Mouse (Mus musculus) CH12F3 (cell line): ENCODE measurements at regions not wholly inside any gene's neighbourhood (a gene's known extent, or its start where the extent isn't known, plus 50 kb on each side); places are given as distances from the start of the nearest gene placed in this dataset.

ENCODE experiments used
- in situ Hi-C: fragments of 300-500 bp; cut with MboI; formaldehyde crosslinking; loops from 2 replicates; pipeline ENCODE4 v1.14.3; 2020; ENCODE audit warnings: low sequenced_read_pairs

DNA sequence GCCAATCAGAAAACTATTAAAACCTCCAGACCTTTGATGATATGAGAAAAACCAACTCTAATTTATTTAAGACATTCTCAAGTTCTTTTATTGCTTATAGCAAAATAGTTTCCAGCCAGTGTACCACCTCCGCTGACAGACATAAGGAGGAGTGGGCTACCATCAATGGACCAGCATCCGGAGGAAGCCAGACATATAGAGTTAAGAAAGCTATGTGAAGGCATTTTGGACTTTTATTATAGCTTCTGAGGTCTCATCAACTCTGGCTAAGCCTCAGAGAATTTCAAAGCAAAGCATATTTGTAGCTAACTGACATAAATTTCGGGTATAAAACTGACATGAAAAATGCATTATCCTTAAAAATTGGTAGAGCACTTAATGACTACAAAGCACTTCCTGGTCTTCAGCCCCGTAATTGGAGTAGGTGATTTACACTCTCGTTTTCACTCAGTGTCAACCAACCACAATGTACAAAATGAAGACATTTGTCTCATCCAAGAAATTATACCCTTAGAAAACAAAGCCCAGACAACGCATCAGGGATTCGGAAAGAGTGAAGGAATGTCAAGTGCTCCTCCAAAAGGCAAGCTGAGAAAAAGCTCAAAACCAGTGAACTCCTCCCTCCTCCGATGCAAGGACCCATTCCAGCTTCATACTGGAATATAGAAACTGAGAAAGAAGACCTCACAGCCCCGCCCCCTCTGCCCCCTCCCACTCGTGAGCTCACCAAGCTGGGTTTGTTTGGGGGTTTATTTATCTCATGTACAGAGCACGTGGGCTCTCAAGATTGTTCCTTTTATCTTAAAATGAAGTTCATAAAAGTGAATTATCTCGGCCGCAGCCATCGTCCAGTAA, 208.5 kb downstream of the Mreg start:
- in situ Hi-C loops: no loop called here

GRCm38 (mm10) chr1:72002471-72003116, 209.5 kb downstream of the Mreg start:
- in situ Hi-C loops: no loop called here

GRCm38 (mm10) chr1:72000741-72001140, 211.4 kb downstream of the Mreg start:
- in situ Hi-C loops: no loop called here

DNA sequence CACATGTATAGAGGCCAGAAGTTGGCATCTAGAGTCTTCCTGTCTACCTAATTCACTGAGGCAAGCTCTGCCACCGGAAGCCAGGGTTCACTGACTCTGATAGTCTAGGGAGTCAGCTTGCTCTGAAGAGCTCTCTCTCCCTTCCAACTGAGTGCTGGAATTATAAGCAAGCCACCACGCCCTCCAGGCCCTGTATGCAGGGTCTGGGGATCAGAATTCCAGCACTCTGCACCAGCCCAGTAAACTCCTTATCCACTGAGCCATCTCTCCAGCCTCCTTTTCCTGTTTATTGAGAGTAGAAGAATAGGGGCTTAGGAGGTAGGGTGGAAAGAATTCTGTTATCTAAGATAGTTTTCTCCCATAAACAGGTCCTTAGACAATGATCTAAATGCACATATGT, 215.3 kb downstream of the Mreg start:
- in situ Hi-C loops: no loop called here

DNA sequence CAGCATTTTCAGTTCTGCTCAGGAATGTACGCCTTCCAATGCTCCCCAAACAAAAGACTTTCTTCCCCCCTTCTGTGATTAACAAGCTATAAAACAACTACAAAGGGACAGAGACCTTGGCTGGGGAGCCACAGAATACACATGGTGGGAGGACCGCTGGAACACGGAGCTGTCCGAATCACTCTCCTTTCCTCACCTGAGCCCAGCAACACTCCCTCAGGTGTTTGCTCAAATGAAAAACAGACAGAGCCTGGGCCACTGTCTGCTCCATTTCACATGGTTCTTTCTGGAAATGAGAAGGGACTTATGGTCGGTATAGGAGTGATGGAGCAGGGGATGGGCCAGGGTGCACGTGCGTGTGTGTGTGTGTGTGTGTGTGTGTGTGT, 215.9 kb downstream of the Mreg start:
- in situ Hi-C loops: no loop called here

DNA sequence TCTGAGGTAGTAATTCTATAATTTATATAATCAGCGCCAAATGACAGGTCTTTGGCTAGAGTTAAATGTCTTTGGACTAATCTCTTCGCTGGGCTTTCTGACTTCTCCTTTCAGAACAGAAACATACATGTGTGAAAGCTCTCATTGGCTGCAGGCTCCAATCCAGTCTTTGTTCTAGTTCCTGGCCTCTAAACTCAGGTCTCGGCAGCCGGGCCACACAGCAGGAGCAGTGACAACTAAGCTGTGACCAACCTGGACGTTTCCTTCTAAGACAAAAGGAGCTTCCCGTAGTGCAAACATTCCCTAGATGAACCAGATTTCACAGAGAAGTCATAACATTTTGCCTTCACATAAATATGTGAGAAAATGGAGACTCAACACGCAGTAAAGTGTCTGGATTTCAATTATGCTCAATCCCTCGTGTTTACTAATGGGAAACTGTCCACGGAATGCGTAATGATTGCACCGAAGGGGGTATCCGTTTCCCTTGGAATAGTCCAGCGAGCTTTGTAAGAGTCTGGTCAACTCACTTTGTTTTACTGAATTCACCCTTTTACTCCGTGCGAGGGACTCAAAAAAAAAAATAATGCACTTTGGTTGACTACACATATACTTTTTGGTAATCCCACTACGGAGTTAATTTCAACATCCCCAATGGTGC, 216.4 kb downstream of the Mreg start:
- in situ Hi-C loops: no loop called here

DNA sequence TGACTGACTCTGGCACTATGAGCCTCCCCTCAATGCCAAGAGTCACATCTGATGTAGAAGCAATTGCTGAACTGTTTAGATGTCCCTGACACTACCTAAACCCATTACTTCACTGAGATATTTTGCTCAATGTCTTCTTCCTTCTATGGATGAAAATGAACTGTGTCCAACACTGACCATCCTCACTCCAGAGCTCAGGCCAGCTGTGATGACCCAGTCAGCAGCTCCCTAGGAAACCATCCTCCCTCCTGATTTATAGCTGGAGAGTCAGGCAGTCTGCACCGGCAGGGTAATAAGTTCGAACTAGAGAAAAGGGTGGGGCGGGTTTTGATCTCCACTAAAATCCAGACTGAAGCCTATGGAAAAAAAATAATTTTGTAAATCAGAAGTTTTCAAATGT, 221.2 kb downstream of the Mreg start:
- in situ Hi-C loops: no loop called here

DNA sequence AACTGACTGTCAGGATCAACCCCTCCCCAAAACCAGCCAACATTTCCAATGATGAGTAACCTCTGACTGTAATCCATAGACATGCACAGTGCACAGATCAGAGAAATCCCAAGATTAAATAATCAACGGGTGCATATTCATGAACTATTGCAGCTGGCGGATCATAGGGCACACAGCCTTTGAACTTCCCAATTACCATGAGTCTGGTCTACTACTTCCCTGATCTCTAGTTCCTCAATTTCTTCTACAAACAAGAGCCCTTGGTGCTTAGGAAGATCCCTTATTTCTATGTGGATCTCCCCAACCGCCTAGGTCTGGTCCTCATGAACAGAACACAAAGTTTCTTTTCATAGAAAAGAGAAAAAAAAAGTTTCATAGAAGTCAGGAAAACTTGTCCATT, 224.0 kb downstream of the Mreg start:
- in situ Hi-C loops: no loop called here

- in situ Hi-C loops: no loop called here
Measured at GRCm38 (mm10) chr1:71986047-71986446, 226.1 kb downstream of the Mreg start.

DNA sequence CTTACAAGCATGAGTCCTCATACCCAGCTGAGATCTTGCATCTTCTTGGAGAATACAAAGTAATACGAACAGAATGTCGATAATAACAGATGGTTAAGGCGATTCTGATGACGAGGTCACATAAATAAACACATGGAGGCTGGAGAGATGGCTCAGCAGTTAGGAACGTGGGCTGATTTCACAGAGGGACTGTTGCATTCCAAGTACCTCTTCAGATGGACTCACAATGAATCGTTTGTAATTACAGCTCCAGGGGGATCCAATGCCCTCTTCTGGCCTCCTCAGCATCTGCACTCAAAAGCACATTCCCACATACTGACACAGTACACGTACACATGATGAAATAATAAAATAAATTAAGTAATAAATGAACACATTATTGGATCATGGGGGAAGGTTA, 228.3 kb downstream of the Mreg start:
- in situ Hi-C loops: no loop called here

GRCm38 (mm10) chr1:71982423-71983262, 229.5 kb downstream of the Mreg start:
- in situ Hi-C loops: no loop called here

DNA sequence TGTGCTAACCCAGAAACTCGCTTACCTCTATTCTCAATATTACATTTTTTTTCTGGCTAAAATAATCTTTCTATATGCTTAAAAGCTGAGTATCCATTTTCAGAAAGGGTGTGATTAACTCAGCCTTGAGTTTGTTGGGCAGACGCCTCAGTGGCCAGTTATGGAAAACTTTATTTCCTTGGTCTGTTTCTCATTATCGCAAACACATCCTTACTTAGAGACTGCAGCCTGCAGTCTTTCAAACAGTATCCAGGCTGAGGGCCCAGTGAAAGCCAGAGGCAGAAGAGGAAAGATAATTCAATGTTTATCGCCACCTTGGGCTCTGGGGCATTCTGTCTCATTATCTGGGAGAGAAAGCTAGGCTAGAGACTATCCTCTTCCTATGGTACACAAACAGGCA, 231.5 kb downstream of the Mreg start:
- in situ Hi-C loops: no loop called here

GRCm38 (mm10) chr1:71979261-71979660, 232.8 kb downstream of the Mreg start:
- in situ Hi-C loops: no loop called here

DNA sequence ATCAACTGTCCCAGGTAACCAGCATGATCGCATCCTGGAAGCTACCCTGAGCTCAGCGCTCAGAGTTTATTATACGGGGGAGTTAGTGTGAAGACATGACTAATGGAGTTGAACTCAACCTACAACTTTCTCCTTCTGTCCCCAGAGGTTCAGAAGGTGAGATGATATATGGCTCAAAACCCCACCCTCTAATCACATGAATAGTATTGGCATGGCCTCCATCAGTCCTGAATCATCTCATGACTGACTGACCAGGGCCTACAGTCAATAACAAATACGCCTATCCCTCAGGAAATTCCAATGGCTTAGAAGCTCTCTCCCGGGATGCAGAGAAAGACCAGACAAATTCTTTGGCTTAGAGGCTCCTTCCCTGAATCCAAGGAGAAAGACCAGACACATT, 234.7 kb downstream of the Mreg start:
- in situ Hi-C loops: no loop called here

GRCm38 (mm10) chr1:71974715-71975114, 237.4 kb downstream of the Mreg start:
- in situ Hi-C loops: no loop called here

GRCm38 (mm10) chr1:71971943-71972342, 240.2 kb downstream of the Mreg start:
- in situ Hi-C loops: no loop called here

- in situ Hi-C loops: no loop called here
Measured at GRCm38 (mm10) chr1:71970771-71971170, 241.3 kb downstream of the Mreg start.

- in situ Hi-C loops: no loop called here
Measured at GRCm38 (mm10) chr1:71967574-71968104, 244.5 kb downstream of the Mreg start.

DNA sequence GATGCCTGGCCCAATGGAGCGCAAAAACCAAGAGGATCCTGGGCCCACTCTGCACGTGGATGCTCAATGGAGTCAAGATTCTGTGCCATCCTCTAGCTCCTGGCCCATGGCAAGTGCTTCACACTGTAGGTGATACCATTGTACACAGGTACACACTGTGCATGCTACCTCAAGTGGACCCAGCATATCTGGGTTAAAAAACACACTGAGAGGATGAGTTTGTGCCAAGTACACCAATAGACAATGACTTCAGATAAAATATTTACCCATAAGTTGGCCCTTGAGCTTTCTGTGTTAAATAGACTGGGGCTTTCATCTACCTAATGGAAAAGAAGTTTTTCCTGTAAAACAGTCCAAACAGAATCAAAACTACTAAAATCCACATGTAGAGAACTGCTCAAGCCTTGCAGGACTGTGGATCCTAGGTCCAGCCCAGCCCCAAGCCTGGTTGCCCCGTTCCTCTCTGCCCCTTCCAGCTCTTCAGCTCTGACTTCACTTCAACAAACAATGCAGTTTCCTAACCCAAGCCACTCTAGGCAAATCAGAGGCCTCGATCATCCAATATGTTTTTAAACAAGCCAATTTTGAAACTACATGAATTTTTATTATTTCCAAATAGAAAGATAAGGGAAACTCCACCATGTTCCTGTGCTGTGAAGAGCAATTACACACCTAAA, 247.5 kb downstream of the Mreg start:
- in situ Hi-C loops: no loop called here

GRCm38 (mm10) chr1:71956940-71957339, 255.2 kb downstream of the Mreg start:
- in situ Hi-C loops: no loop called here
